Mouse (Mus musculus) CH12.LX (cell line): ENCODE data around the gene Sin3a. TPM values are rescaled to one million over a fixed set of nuclear protein-coding genes. Genes with fewer than 3 reads are reported as not detected.

Source experiments
- DNase-seq: peaks from one replicate; pipeline ENCODE4 v3.0.0-alpha.2; 2013; ENCODE audit errors: extremely low read depth
- H3K27ac ChIP-seq: 2 replicates; pipeline ENCODE4 v1.5.1; 2012; ENCODE audit warnings: low read depth, mild to moderate bottlenecking, control low read depth, moderate library complexity; ENCODE audit not compliant: insufficient read depth
- H3K27me3 ChIP-seq: replicated peaks from 2 replicates; pipeline ENCODE3; 2012; ENCODE audit warnings: inconsistent platforms
- H3K36me3 ChIP-seq, 2 experiments: replicated peaks in 1 of 2; 2 replicates each; pipeline versions ENCODE3 to v1.6.1; 2012; ENCODE audit warnings: inconsistent platforms in 1 of 2, low read length in 1 of 2, mild to moderate bottlenecking in 1 of 2, mixed read lengths in 1 of 2, moderate library complexity in 1 of 2; ENCODE audit not compliant: control insufficient read depth in 1 of 2, insufficient read depth in 1 of 2
- H3K4me1 ChIP-seq, 2 experiments: 2 replicates each; pipeline ENCODE4 v1.6.1; 2012; ENCODE audit warnings: inconsistent platforms in 1 of 2, moderate library complexity in 1 of 2; ENCODE audit not compliant: insufficient read depth in 2 of 2, control insufficient read depth in 1 of 2
- H3K4me2 ChIP-seq: 2 replicates; pipeline ENCODE4 v1.6.1; 2012; ENCODE audit warnings: low read depth, mild to moderate bottlenecking, control low read depth; ENCODE audit not compliant: poor library complexity, insufficient read depth, severe bottlenecking
- H3K4me3 ChIP-seq, 3 experiments: fragments of 150-350 bp in 1 of 3; sonication (generic) in 1 of 3; replicated peaks in 1 of 3; 2 replicates each; pipeline versions ENCODE3 to v1.5.1; 2011 to 2012; ENCODE audit warnings: low read depth in 2 of 3, low read length in 2 of 3, mild to moderate bottlenecking in 2 of 3, moderate library complexity in 2 of 3, control low read depth in 1 of 3, improper control_type of control experiment in 1 of 3, inconsistent platforms in 1 of 3, mixed read lengths in 1 of 3; ENCODE audit not compliant: poor library complexity in 1 of 3
- H3K79me2 ChIP-seq: replicated peaks from 2 replicates; pipeline ENCODE4 v1.6.1; 2012; ENCODE audit warnings: mild to moderate bottlenecking, moderate library complexity; ENCODE audit not compliant: control insufficient read depth, poor library complexity, insufficient read depth, severe bottlenecking; ENCODE audit errors: extremely low read depth
- H3K9ac ChIP-seq: 2 replicates; pipeline ENCODE4 v1.6.1; 2012; ENCODE audit warnings: low read depth, mild to moderate bottlenecking, control low read depth, moderate library complexity; ENCODE audit not compliant: insufficient read depth
- H3K9me3 ChIP-seq: replicated peaks from 2 replicates; pipeline ENCODE3; 2012; ENCODE audit warnings: low read length, inconsistent platforms, mixed read lengths
- CHD1 ChIP-seq: IDR thresholded peaks from 2 replicates; pipeline ENCODE4 v1.6.1; 2012; ENCODE audit warnings: low read depth, low read length, improper control_type of control experiment, inconsistent platforms
- CHD2 ChIP-seq: IDR thresholded peaks from 2 replicates; pipeline ENCODE4 v1.6.1; 2011; ENCODE audit warnings: low read length, improper control_type of control experiment
- CTCF ChIP-seq, 2 experiments: IDR thresholded peaks in 1 of 2; conservative IDR thresholded peaks in 1 of 2; 2 replicates each; pipeline ENCODE4 v1.5.1; 2011 to 2012; ENCODE audit warnings: low read depth in 2 of 2, low read length in 2 of 2, improper control_type of control experiment in 1 of 2, inconsistent platforms in 1 of 2, mild to moderate bottlenecking in 1 of 2, moderate library complexity in 1 of 2
- E2F4 ChIP-seq: IDR thresholded peaks from 2 replicates; pipeline ENCODE4 v1.6.1; 2011; ENCODE audit warnings: low read depth, low read length, improper control_type of control experiment; ENCODE audit not compliant: insufficient replicate concordance
- ELF1 ChIP-seq: IDR thresholded peaks from 2 replicates; pipeline ENCODE4 v1.6.1; 2014; ENCODE audit warnings: low read depth, mild to moderate bottlenecking, inconsistent platforms, low read length, improper control_type of control experiment
- JUND ChIP-seq: conservative IDR thresholded peaks from 2 replicates; pipeline ENCODE4 v1.6.1; 2011; ENCODE audit warnings: low read depth, low read length, improper control_type of control experiment
- KAT2A ChIP-seq: IDR thresholded peaks from 2 replicates; pipeline ENCODE4 v1.6.1; 2012; ENCODE audit warnings: low read length, improper control_type of control experiment, inconsistent platforms; ENCODE audit not compliant: insufficient replicate concordance
- MAZ ChIP-seq: IDR thresholded peaks from 2 replicates; pipeline ENCODE4 v1.6.1; 2012; ENCODE audit warnings: low read depth, mild to moderate bottlenecking, inconsistent platforms, low read length, improper control_type of control experiment, moderate library complexity
- MYC ChIP-seq: IDR thresholded peaks from 2 replicates; pipeline ENCODE4 v1.6.1; 2011; ENCODE audit warnings: low read depth, mild to moderate bottlenecking, improper control_type of control experiment, low read length
- POLR2A ChIP-seq: IDR thresholded peaks from 2 replicates; pipeline ENCODE4 v1.6.1; 2011; ENCODE audit warnings: low read depth, mild to moderate bottlenecking, improper control_type of control experiment, low read length
- POLR2AphosphoS2 ChIP-seq: IDR thresholded peaks from 2 replicates; pipeline ENCODE4 v1.6.1; 2011; ENCODE audit warnings: low read depth, low read length, improper control_type of control experiment
- SIN3A ChIP-seq: IDR thresholded peaks from 2 replicates; pipeline ENCODE4 v1.6.1; 2012; ENCODE audit warnings: low read length, improper control_type of control experiment, inconsistent platforms
- TBP ChIP-seq: conservative IDR thresholded peaks from 2 replicates; pipeline ENCODE4 v1.6.1; 2011; ENCODE audit warnings: low read depth, low read length, improper control_type of control experiment
- USF1 ChIP-seq: IDR thresholded peaks from 2 replicates; pipeline ENCODE4 v1.6.1; 2014; ENCODE audit warnings: low read depth, mild to moderate bottlenecking, inconsistent platforms, low read length, improper control_type of control experiment
- dilution Hi-C: fragments of 300-500 bp; cut with MboI; formaldehyde crosslinking; loops from 2 replicates; pipeline ENCODE4 v1.14.3; 2020; ENCODE audit warnings: low sequenced_read_pairs; ENCODE audit not compliant: extremely low pct_unique_long_range_greater_than_20kb, extremely low pct_ligation_motif_present
- in situ Hi-C: fragments of 300-500 bp; cut with MboI; formaldehyde crosslinking; loops from 3 replicates; pipeline ENCODE4 v1.14.3; 2019; ENCODE audit warnings: low sequenced_read_pairs, low pct_ligation_motif_present, low pct_unique_long_range_greater_than_20kb, mixed read lengths
- polyA plus RNA-seq: library from polyadenylated mRNA; unstranded; fragments of >175 nt; gene quantifications from 2 replicates; pipeline ENCODE4 v1.2.1, GENCODE M21; 2012; ENCODE audit warnings: low read depth; ENCODE audit not compliant: insufficient read length
- total RNA-seq, 2 experiments: library from RNA; depleted of rRNA; stranded (reverse); fragments of 300-350 nt in 1 of 2; fragments of >200 nt in 1 of 2; gene quantifications; 2 replicates each; pipeline ENCODE4 v1.2.3; 2012 to 2014

Gene Sin3a
- total and polyA plus RNA-seq, 3 experiments: 23.0 to 32.1 (median 28.7) TPM

GRCm38 (mm10) chr9:57150192-57150591 lies 78.4 kb downstream of the Sin3a start:
- dilution Hi-C loops: no loop called here

GRCm38 (mm10) chr9:57152331-57152730 lies 80.5 kb downstream of the Sin3a start:
- no peak overlapping the region for H3K4me2 ChIP-seq
- no peak overlapping the region for H3K4me3 ChIP-seq
- TF ChIP-seq CTCF (conservative IDR thresholded peaks at IDR 0.05 in 1 of 2, IDR thresholded peaks at IDR 0.05 in 1 of 2; ENCODE audit: low read depth in 2 of 2, low read length in 2 of 2): peak in 1 of 2 experiments; percentile 21; a peak in 1 of 4 replicates
- no peak for TF ChIP-seq SIN3A
- TF ChIP-seq, all 38 proteins: peak for 1
- in situ Hi-C loops (no loop called here), dilution Hi-C loops (no loop called here)
- Histone ChIP-seq H3K9me3 (no peaks in the 10 kb centered on the region), H3K79me2 (no peaks in the 10 kb centered on the region), H3K27me3 (no peaks in the 10 kb centered on the region), H3K9ac (no peak overlapping the region), H3K27ac (no peak overlapping the region), H3K4me1 (peaks cover 6 to 20% of the 10 kb centered on the region in 2 experiments; a peak in 3 of 4 replicates), H3K36me3 (peaks cover 22 to 30% of the 10 kb centered on the region in 2 experiments)
- DNase-seq: no peak

More at GRCm38 (mm10) chr9:57150192-57150591, 78.4 kb downstream of the Sin3a start:
- H3K27ac ChIP-seq: no peak overlapping the region
- H3K36me3 ChIP-seq: peaks cover 12 to 13% of the 10 kb centered on the region in 2 experiments
- H3K27me3 ChIP-seq: no peaks in the 10 kb centered on the region
- DNase-seq: no peak
- H3K4me1 ChIP-seq: peaks cover 0 to 11% of the 10 kb centered on the region in 2 experiments; a peak in 2 of 4 replicates
- H3K4me3 ChIP-seq: no peak overlapping the region
- H3K9me3 ChIP-seq: no peaks in the 10 kb centered on the region
- H3K4me2 ChIP-seq: no peak overlapping the region
- in situ Hi-C loops: no loop called here
- no peak overlapping the region for H3K9ac ChIP-seq
- TF ChIP-seq TBP (no peak), MAZ (no peak), JUND (no peak), POLR2A (no peak), KAT2A (no peak)
- H3K79me2 ChIP-seq: no peaks in the 10 kb centered on the region

GRCm38 (mm10) chr9:57156383-57156782 lies 84.5 kb downstream of the Sin3a start:
- H3K4me1 ChIP-seq: peaks cover 6 to 14% of the 10 kb centered on the region in 2 experiments; a peak in 3 of 4 replicates
- no peak for DNase-seq
- no peak overlapping the region for H3K4me2 ChIP-seq
- peaks cover 22 to 30% of the 10 kb centered on the region in 2 experiments for H3K36me3 ChIP-seq
- H3K9me3 ChIP-seq: no peaks in the 10 kb centered on the region
- dilution Hi-C loops (no loop called here), in situ Hi-C loops (no loop called here)
- H3K4me3 ChIP-seq: no peak overlapping the region
- no peaks in the 10 kb centered on the region for H3K27me3 ChIP-seq
- H3K27ac ChIP-seq: no peak overlapping the region
- TF ChIP-seq CHD2 (no peak), MYC (no peak), ELF1 (no peak), E2F4 (no peak), CTCF (conservative IDR thresholded peaks at IDR 0.05 in 1 of 2, IDR thresholded peaks at IDR 0.05 in 1 of 2; ENCODE audit: low read depth in 2 of 2, low read length in 2 of 2) (no peak), MAZ (no peak), CHD1 (no peak), USF1 (no peak), POLR2AphosphoS2 (no peak)
- TF ChIP-seq, all 38 proteins: peak for 0
- Histone ChIP-seq H3K9ac (no peak overlapping the region), H3K79me2 (no peaks in the 10 kb centered on the region)
